Mouse (Mus musculus): ENCODE results near the gene Tial1. TPM values are rescaled to one million over a fixed set of nuclear protein-coding genes. Genes with fewer than 3 reads are reported as not detected.

The Tial1 gene
- polyA plus RNA-seq, 1 experiment from 2014 or later, result 32.2 TPM

DNA sequence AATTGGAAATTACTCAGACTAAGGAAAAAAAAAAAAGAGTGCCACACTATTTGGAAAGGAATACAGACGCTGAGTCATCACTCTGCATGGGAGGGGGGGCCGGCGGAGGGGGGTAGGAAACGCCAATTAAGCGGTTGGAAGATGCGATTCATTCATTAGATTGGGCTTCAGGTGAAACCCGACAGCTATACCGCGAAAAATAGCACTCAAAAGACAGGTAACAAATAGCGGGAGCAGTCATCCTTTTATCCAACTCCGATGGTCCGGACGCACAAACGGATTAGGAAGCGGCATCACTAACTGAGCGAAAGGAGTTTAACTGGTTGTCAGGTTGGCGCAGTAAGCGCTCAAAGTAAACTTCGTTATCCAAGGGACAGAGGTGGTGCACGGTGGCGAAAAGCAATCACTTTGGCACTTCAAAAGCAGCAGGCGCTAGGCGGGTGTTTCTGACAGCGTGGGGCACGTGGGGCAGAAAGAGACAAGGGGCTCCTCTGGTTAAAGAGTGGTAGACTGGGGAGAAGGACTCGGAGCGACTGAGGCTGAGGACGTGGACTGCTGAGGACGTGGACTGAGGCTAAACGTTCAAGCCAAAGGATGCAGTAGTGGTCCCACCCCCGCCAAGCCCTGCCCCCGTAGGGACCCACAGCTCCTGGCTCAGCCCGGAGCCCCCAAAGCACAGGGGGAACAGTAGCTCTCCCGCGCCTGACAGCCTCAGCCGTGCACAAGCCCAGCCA lies 1.2 kb downstream of the Tial1 start:
- DNase-seq (ENCODE audit: low spot score) (peak; percentile 54), ATAC-seq (ENCODE audit: insufficient read depth, low FRiP score, low TSS enrichment) (no peak; the same call in 1 of the 2 replicates)
- peaks cover 4% of the 10 kb centered on the region; the same call in 1 of the 2 replicates for H3K4me1 ChIP-seq (ENCODE audit: control insufficient read depth, insufficient read depth, low read length)
- H3K4me2 ChIP-seq (ENCODE audit: low read depth), result peak overlapping the region; percentile 92
- H3K4me3 ChIP-seq (ENCODE audit: low read depth, low read length), result peak overlapping the region; percentile 71
- WGBS, result under 1% methylated on average over 36 of the region's 36 CpGs
- H3K27me3 ChIP-seq (ENCODE audit: control insufficient read depth, insufficient read depth, low read length), result no peaks in the 10 kb centered on the region
- peak overlapping the region; percentile 82 for H3K9ac ChIP-seq (ENCODE audit: low read length)
- peak overlapping the region; percentile 77; the same call in 1 of the 2 replicates for H3K27ac ChIP-seq (ENCODE audit: low read depth, low read length)
- H3K36me3 ChIP-seq (ENCODE audit: control insufficient read depth, insufficient read depth, low read length), result no peaks in the 10 kb centered on the region
- H3K9me3 ChIP-seq (ENCODE audit: control insufficient read depth, low read length), result no peaks in the 10 kb centered on the region

GRCm38 (mm10) chr7:128459791-128460130 lies 1.8 kb downstream of the Tial1 start:
- H3K27ac ChIP-seq (ENCODE audit: low read depth, low read length), result no peak overlapping the region
- DNase-seq (ENCODE audit: low spot score), result no peak
- ATAC-seq (ENCODE audit: insufficient read depth, low FRiP score, low TSS enrichment), result no peak
- peak overlapping the region; percentile 82 for H3K9ac ChIP-seq (ENCODE audit: low read length)
- H3K9me3 ChIP-seq (ENCODE audit: control insufficient read depth, low read length), result no peaks in the 10 kb centered on the region
- 17% methylated on average over 4 of the region's 4 CpGs for WGBS
- H3K27me3 ChIP-seq (ENCODE audit: control insufficient read depth, insufficient read depth, low read length), result no peaks in the 10 kb centered on the region
- peaks cover 4% of the 10 kb centered on the region; the same call in 1 of the 2 replicates for H3K4me1 ChIP-seq (ENCODE audit: control insufficient read depth, insufficient read depth, low read length)
- H3K4me2 ChIP-seq (ENCODE audit: low read depth), result peak overlapping the region; percentile 92
- peak overlapping the region; percentile 71 for H3K4me3 ChIP-seq (ENCODE audit: low read depth, low read length)
- no peaks in the 10 kb centered on the region for H3K36me3 ChIP-seq (ENCODE audit: control insufficient read depth, insufficient read depth, low read length)

DNA sequence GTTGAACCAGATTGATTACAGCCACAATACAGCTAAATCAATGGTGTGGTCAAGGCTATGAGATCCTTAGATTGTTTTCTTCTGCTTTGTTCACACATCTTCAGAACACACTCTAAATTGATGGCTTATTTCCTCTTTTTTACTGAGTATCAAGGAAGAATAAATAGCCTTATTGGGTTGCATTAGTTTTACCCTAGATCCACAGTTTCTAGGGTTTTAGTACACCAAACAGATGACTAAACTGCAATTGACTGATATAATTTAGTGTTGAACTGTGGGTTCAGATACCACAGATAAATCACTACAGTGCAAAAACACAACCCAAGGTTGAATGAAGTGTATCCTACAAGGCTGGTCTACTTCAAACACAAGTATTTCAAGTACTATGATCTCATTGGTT lies 3.5 kb downstream of the Tial1 start:
- ATAC-seq (ENCODE audit: insufficient read depth, low FRiP score, low TSS enrichment) (no peak), DNase-seq (ENCODE audit: low spot score) (no peak)
- no peak overlapping the region for H3K9ac ChIP-seq (ENCODE audit: low read length)
- H3K27ac ChIP-seq (ENCODE audit: low read depth, low read length), result no peak overlapping the region
- no peaks in the 10 kb centered on the region for H3K27me3 ChIP-seq (ENCODE audit: control insufficient read depth, insufficient read depth, low read length)
- no peak overlapping the region for H3K4me2 ChIP-seq (ENCODE audit: low read depth)
- H3K9me3 ChIP-seq (ENCODE audit: control insufficient read depth, low read length), result no peaks in the 10 kb centered on the region
- peaks cover 4% of the 10 kb centered on the region; the same call in 1 of the 2 replicates for H3K4me1 ChIP-seq (ENCODE audit: control insufficient read depth, insufficient read depth, low read length)
- H3K4me3 ChIP-seq (ENCODE audit: low read depth, low read length), result no peak overlapping the region
- no peaks in the 10 kb centered on the region for H3K36me3 ChIP-seq (ENCODE audit: control insufficient read depth, insufficient read depth, low read length)

GRCm38 (mm10) chr7:128452731-128453130 lies 8.8 kb downstream of the Tial1 start:
- Histone ChIP-seq H3K27ac (ENCODE audit: low read depth, low read length) (no peak overlapping the region), H3K27me3 (ENCODE audit: control insufficient read depth, insufficient read depth, low read length) (no peaks in the 10 kb centered on the region), H3K36me3 (ENCODE audit: control insufficient read depth, insufficient read depth, low read length) (no peaks in the 10 kb centered on the region; the same call in 1 of the 2 replicates), H3K9me3 (ENCODE audit: control insufficient read depth, low read length) (no peaks in the 10 kb centered on the region), H3K9ac (ENCODE audit: low read length) (no peak overlapping the region), H3K4me2 (ENCODE audit: low read depth) (no peak overlapping the region), H3K4me1 (ENCODE audit: control insufficient read depth, insufficient read depth, low read length) (no peaks in the 10 kb centered on the region), H3K4me3 (ENCODE audit: low read depth, low read length) (no peak overlapping the region)
- ATAC-seq (ENCODE audit: insufficient read depth, low FRiP score, low TSS enrichment), result no peak
- DNase-seq (ENCODE audit: low spot score), result no peak
- 98% methylated on average over 1 of the region's 1 CpGs for WGBS

DNA sequence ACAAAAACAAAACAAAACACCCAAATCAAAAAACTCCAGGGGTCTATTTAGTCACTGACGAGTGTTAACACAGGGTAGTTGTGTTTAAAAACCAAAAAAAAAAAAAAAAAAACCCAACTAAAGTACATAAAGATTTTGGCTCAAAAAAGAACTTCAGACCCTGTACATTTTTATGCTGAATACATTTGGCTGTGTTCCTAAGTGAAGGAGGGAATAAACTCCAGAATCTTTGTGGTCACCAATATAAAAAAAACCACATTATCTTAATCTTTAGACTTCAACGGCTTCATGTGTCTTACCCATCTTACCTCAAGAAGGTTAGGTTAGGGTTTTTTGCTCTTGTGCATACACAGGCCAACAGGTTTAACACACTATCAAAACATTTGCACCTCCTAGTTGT lies 20.9 kb downstream of the Tial1 start:
- H3K4me1 ChIP-seq (ENCODE audit: control insufficient read depth, insufficient read depth, low read length), result no peaks in the 10 kb centered on the region
- no peak overlapping the region for H3K4me3 ChIP-seq (ENCODE audit: low read depth, low read length)
- H3K36me3 ChIP-seq (ENCODE audit: control insufficient read depth, insufficient read depth, low read length), result peaks cover 10% of the 10 kb centered on the region
- no peaks in the 10 kb centered on the region for H3K9me3 ChIP-seq (ENCODE audit: control insufficient read depth, low read length)
- no peaks in the 10 kb centered on the region for H3K27me3 ChIP-seq (ENCODE audit: control insufficient read depth, insufficient read depth, low read length)
- no peak overlapping the region for H3K4me2 ChIP-seq (ENCODE audit: low read depth)
- H3K27ac ChIP-seq (ENCODE audit: low read depth, low read length), result no peak overlapping the region
- DNase-seq (ENCODE audit: low spot score) (no peak), ATAC-seq (ENCODE audit: insufficient read depth, low FRiP score, low TSS enrichment) (no peak)
- no peak overlapping the region for H3K9ac ChIP-seq (ENCODE audit: low read length)
- WGBS, result 93% methylated on average over 2 of the region's 2 CpGs

DNA sequence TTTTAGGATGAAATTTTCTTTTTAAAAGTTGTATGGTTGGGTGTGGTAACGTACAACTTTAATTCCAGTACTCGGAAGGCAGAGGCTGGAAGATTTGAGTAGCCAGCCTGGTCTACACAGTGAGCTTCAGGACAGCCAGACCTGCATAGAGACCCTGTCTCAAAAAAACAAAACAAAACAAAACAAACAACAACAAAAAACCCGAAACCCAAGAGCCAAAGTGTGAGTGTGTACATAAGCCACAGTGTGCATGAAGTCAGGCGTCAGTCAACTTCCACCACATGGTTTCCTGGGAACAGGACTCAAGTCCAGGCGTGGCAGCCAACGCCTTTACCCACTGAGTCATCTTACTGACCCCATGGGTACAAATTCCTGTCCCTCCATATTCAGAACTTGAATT lies 22.3 kb downstream of the Tial1 start:
- Histone ChIP-seq H3K4me2 (ENCODE audit: low read depth) (no peak overlapping the region), H3K9me3 (ENCODE audit: control insufficient read depth, low read length) (no peaks in the 10 kb centered on the region), H3K27me3 (ENCODE audit: control insufficient read depth, insufficient read depth, low read length) (no peaks in the 10 kb centered on the region), H3K27ac (ENCODE audit: low read depth, low read length) (no peak overlapping the region), H3K4me3 (ENCODE audit: low read depth, low read length) (no peak overlapping the region), H3K4me1 (ENCODE audit: control insufficient read depth, insufficient read depth, low read length) (no peaks in the 10 kb centered on the region), H3K36me3 (ENCODE audit: control insufficient read depth, insufficient read depth, low read length) (peaks cover 6% of the 10 kb centered on the region; the same call in 1 of the 2 replicates), H3K9ac (ENCODE audit: low read length) (no peak overlapping the region)
- no peak for ATAC-seq (ENCODE audit: insufficient read depth, low FRiP score, low TSS enrichment)
- 96% methylated on average over 6 of the region's 6 CpGs for WGBS
- DNase-seq (ENCODE audit: low spot score), result no peak

DNA sequence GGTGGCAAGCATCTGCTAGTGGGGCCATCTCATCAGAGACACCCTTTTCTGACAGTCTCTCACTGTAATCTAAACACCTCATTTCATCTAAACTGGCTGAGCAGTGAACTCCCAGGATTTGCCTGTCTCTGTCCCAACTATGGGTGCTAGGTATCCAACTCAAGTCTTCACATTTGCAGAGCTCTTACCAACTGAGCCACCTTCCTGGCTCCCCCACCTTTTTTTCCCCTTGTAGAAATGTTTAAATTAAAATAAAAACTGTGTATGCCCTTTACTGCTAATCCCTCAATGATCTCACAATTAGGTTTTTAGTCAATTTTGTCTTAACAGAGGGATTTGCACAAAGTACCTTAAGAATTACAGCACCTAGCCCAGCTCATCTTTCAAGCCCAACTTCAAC lies 23.4 kb downstream of the Tial1 start:
- H3K27ac ChIP-seq (ENCODE audit: low read depth, low read length), result no peak overlapping the region
- ATAC-seq (ENCODE audit: insufficient read depth, low FRiP score, low TSS enrichment), result no peak

DNA sequence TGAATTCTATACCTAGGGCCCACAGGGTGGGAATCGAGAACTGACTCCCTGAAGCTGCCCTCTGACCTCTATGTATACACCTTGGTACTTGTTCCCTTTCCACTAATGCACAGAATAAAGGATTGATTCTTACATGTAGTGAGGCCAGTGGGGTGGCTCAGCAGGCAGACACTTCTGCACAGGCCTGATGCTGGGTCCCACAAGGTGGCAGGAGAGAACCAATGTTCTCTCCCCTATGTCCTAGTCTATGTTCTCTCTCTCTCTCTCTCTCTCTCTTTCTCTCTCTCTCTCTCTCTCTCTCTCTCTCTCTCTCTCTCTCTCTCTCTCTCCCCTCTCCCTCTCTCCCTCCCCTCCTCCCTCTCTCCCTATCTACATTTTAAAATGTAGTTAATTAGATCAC lies 28.3 kb downstream of the Tial1 start:
- H3K4me2 ChIP-seq (ENCODE audit: low read depth), result no peak overlapping the region
- no peaks in the 10 kb centered on the region for H3K9me3 ChIP-seq (ENCODE audit: control insufficient read depth, low read length)
- no peak for ATAC-seq (ENCODE audit: insufficient read depth, low FRiP score, low TSS enrichment)
- no peak overlapping the region for H3K4me3 ChIP-seq (ENCODE audit: low read depth, low read length)
- DNase-seq (ENCODE audit: low spot score), result no peak
- 75% methylated on average over 1 of the region's 1 CpGs for WGBS
- H3K27me3 ChIP-seq (ENCODE audit: control insufficient read depth, insufficient read depth, low read length), result no peaks in the 10 kb centered on the region
- no peak overlapping the region for H3K27ac ChIP-seq (ENCODE audit: low read depth, low read length)
- no peak overlapping the region for H3K9ac ChIP-seq (ENCODE audit: low read length)
- H3K36me3 ChIP-seq (ENCODE audit: control insufficient read depth, insufficient read depth, low read length), result no peaks in the 10 kb centered on the region
- H3K4me1 ChIP-seq (ENCODE audit: control insufficient read depth, insufficient read depth, low read length), result no peaks in the 10 kb centered on the region; the same call in 1 of the 2 replicates

More for the DNA sequence above, 23.4 kb downstream of the Tial1 start:
- no peaks in the 10 kb centered on the region for H3K9me3 ChIP-seq (ENCODE audit: control insufficient read depth, low read length)
- H3K4me1 ChIP-seq (ENCODE audit: control insufficient read depth, insufficient read depth, low read length), result no peaks in the 10 kb centered on the region
- no peak overlapping the region for H3K9ac ChIP-seq (ENCODE audit: low read length)
- H3K4me3 ChIP-seq (ENCODE audit: low read depth, low read length), result no peak overlapping the region
- DNase-seq (ENCODE audit: low spot score), result no peak
- 0 out of 2 replicates have a peak, but pooled peaks cover 4% of the 10 kb centered on the region for H3K36me3 ChIP-seq (ENCODE audit: control insufficient read depth, insufficient read depth, low read length)
- H3K4me2 ChIP-seq (ENCODE audit: low read depth), result no peak overlapping the region
- H3K27me3 ChIP-seq (ENCODE audit: control insufficient read depth, insufficient read depth, low read length), result no peaks in the 10 kb centered on the region

- H3K9ac ChIP-seq (ENCODE audit: low read length), result no peak overlapping the region
- ATAC-seq (ENCODE audit: insufficient read depth, low FRiP score, low TSS enrichment) (no peak), DNase-seq (ENCODE audit: low spot score) (no peak)
- H3K4me2 ChIP-seq (ENCODE audit: low read depth), result no peak overlapping the region
- no peak overlapping the region for H3K4me3 ChIP-seq (ENCODE audit: low read depth, low read length)
- WGBS, result 70% methylated on average over 10 of the region's 10 CpGs
- H3K9me3 ChIP-seq (ENCODE audit: control insufficient read depth, low read length), result no peaks in the 10 kb centered on the region
- H3K4me1 ChIP-seq (ENCODE audit: control insufficient read depth, insufficient read depth, low read length), result no peaks in the 10 kb centered on the region; the same call in 1 of the 2 replicates
- no peaks in the 10 kb centered on the region for H3K27me3 ChIP-seq (ENCODE audit: control insufficient read depth, insufficient read depth, low read length)
- H3K27ac ChIP-seq (ENCODE audit: low read depth, low read length), result no peak overlapping the region
- no peaks in the 10 kb centered on the region for H3K36me3 ChIP-seq (ENCODE audit: control insufficient read depth, insufficient read depth, low read length)
Measured at GRCm38 (mm10) chr7:128432574-128432973, 28.9 kb downstream of the Tial1 start.

All from neural tube, embryonic 11.5 days (tissue).